Mouse (Mus musculus): ENCODE data around the gene Tmem237.

GRCm38 (mm10) chr1:59056955-59057354 is 63.3 kb downstream of the Tmem237 start:
- no peak for TF ChIP-seq CTCF (IDR thresholded peaks at IDR 0.05; ENCODE audit: low read depth, low read length)
- no peak for TF ChIP-seq POLR2A (IDR thresholded peaks at IDR 0.05; ENCODE audit: insufficient read depth, low read length)
- no peak for TF ChIP-seq EP300 (IDR thresholded peaks at IDR 0.05; ENCODE audit: insufficient read depth, low read depth, low read length)
